Mouse (Mus musculus) erythroblast, embryonic 14.5 days (primary cell): Measurements from ENCODE around the gene Rbm34.

Experiments
- GATA1 ChIP-seq: IDR thresholded peaks from 2 replicates; pipeline ENCODE4 v1.6.1; 2012; ENCODE audit warnings: low read length, inconsistent platforms, mixed read lengths
- TAL1 ChIP-seq: IDR thresholded peaks from 3 replicates; pipeline ENCODE4 v1.6.1; 2012; ENCODE audit warnings: low read length, inconsistent platforms, mixed read lengths

DNA sequence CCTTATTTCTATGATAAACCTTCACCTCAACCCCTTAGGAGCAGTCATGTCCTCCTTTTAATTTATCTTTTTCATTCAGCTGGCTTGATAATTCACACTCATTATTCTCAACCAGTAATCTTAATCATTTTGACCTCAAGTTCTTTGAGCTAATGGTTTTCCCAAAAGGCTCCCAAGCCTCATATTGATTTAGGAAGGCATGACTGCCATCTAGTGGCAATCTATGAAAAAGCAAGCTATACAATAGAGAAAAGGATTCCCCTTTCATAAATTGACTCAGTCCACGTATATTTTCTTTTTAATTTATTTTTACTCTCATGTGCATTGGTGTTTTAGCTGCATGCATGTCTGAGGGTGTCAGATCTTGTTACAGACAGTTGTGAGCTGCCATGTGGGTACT, 4.8 kb upstream of the Rbm34 start:
- TF ChIP-seq TAL1, result no peak
- no peak for TF ChIP-seq GATA1
